Mouse (Mus musculus) hindbrain, embryonic 15.5 days (tissue): ENCODE data around the gene Tyk2. TPM values are rescaled to one million over a fixed set of nuclear protein-coding genes. Genes with fewer than 3 reads are reported as not detected.
A peak's percentile ranks its signal among the peaks of the same experiment; 100 is the strongest.

Experiments used
- ATAC-seq: fragments of 200-750 bp; cut with Nextera tagmentation; 2 replicates; pipeline ENCODE4 v1.8.0; 2017; ENCODE audit warnings: low read depth, moderate number of reproducible peaks, moderate TSS enrichment; ENCODE audit not compliant: low FRiP score
- H3K27ac ChIP-seq: fragments of 300-500 bp; sonication (generic); replicated peaks from 2 replicates; pipeline ENCODE4 v1.5.1; 2015; ENCODE audit warnings: mild to moderate bottlenecking, inconsistent platforms
- H3K27me3 ChIP-seq: fragments of 300-500 bp; sonication (generic); 2 replicates; pipeline ENCODE4 v1.6.1; 2015; ENCODE audit warnings: control low read depth, inconsistent platforms
- H3K36me3 ChIP-seq: fragments of 300-500 bp; sonication (generic); 2 replicates; pipeline ENCODE4 v1.6.1; 2015; ENCODE audit warnings: control low read depth, inconsistent platforms
- H3K4me1 ChIP-seq: fragments of 300-500 bp; sonication (generic); replicated peaks from 2 replicates; pipeline ENCODE4 v1.6.1; 2015; ENCODE audit warnings: control low read depth, inconsistent platforms
- H3K4me2 ChIP-seq: fragments of 300-500 bp; sonication (generic); 2 replicates; pipeline ENCODE4 v1.6.1; 2015; ENCODE audit warnings: moderate library complexity, mild to moderate bottlenecking, inconsistent platforms
- H3K4me3 ChIP-seq: fragments of 300-500 bp; sonication (generic); 2 replicates; pipeline ENCODE4 v1.5.1; 2015; ENCODE audit warnings: mild to moderate bottlenecking, inconsistent platforms
- H3K9ac ChIP-seq: fragments of 300-500 bp; sonication (generic); 2 replicates; pipeline ENCODE4 v1.6.1; 2015; ENCODE audit warnings: inconsistent platforms
- H3K9me3 ChIP-seq: fragments of 300-500 bp; sonication (generic); 2 replicates; pipeline ENCODE4 v1.6.1; 2016; ENCODE audit warnings: control low read depth, inconsistent platforms
- WGBS: fragments of 180-500 bp; shearing (Covaris S2); methylation state at CpG from one replicate; pipeline ENCODE4 v1.1.7; 2015; 5-methylcytosine and 5-hydroxymethylcytosine counted together
- polyA plus RNA-seq: library from polyadenylated mRNA; unstranded; fragments of >200 nt; fragmentation: Nextera tagmentation; extraction: Ambion mirVana; gene quantifications from 2 replicates; pipeline ENCODE4 v1.2.1, GENCODE M21; 2015

Gene Tyk2
- polyA plus RNA-seq: 11.3 and 11.7 TPM in 2 replicates

GRCm38 (mm10) chr9:21131059-21131956 is at the start of gene Tyk2:
TSS of gene Tyk2 (minus strand) at chr9:21131243.
- Histone ChIP-seq H3K4me3 (peak within 1 kb of the TSS; percentile 50), H3K4me1 (peaks cover 6% of the 10 kb centered on the region), H3K9me3 (no peaks in the 10 kb centered on the region), H3K4me2 (peak within 1 kb of the TSS; percentile 62), H3K9ac (peak within 1 kb of the TSS; percentile 43), H3K27me3 (no peaks in the 10 kb centered on the region), H3K27ac (peak within 1 kb of the TSS; percentile 78), H3K36me3 (peaks cover 4% of the 10 kb centered on the region; the same call in 1 of the 2 replicates)
- whole genome bisulfite sequencing: 7% methylated on average over 37 of the region's 37 CpGs
- peak; percentile 98 for ATAC-seq

GRCm38 (mm10) chr9:21180841-21181240 is 49.8 kb upstream of the Tyk2 start:
- H3K27ac ChIP-seq: no peak overlapping the region
- H3K36me3 ChIP-seq: no peaks in the 10 kb centered on the region
- H3K4me1 ChIP-seq: 0 out of 2 replicates have a peak, but pooled peaks cover 12% of the 10 kb centered on the region
- H3K27me3 ChIP-seq: peaks cover 35% of the 10 kb centered on the region
- no peaks in the 10 kb centered on the region for H3K9me3 ChIP-seq
- WGBS: 76% methylated on average over 1 of the region's 1 CpGs
- H3K9ac ChIP-seq: no peak overlapping the region
- no peak overlapping the region for H3K4me3 ChIP-seq
- ATAC-seq: no peak
- H3K4me2 ChIP-seq: no peak overlapping the region; the same call in 1 of the 2 replicates

- Histone ChIP-seq H3K27me3 (peaks cover 35% of the 10 kb centered on the region), H3K4me3 (no peak overlapping the region), H3K9me3 (no peaks in the 10 kb centered on the region), H3K27ac (no peak overlapping the region), H3K4me2 (no peak overlapping the region), H3K9ac (no peak overlapping the region), H3K4me1 (0 out of 2 replicates have a peak, but pooled peaks cover 12% of the 10 kb centered on the region), H3K36me3 (no peaks in the 10 kb centered on the region)
- no peak for ATAC-seq
- 71% methylated on average over 4 of the region's 4 CpGs for WGBS
Measured at GRCm38 (mm10) chr9:21180402-21180801, 49.4 kb upstream of the Tyk2 start.

- Histone ChIP-seq H3K9ac (no peak overlapping the region), H3K27ac (no peak overlapping the region), H3K4me1 (0 out of 2 replicates have a peak, but pooled peaks cover 3% of the 10 kb centered on the region), H3K36me3 (no peaks in the 10 kb centered on the region), H3K4me2 (no peak overlapping the region), H3K9me3 (no peaks in the 10 kb centered on the region), H3K4me3 (no peak overlapping the region), H3K27me3 (peaks cover 1% of the 10 kb centered on the region)
- no peak for ATAC-seq
- 81% methylated on average over 6 of the region's 6 CpGs for WGBS
Measured at GRCm38 (mm10) chr9:21172364-21172763, 41.3 kb upstream of the Tyk2 start.

- no peak for ATAC-seq
- 57% methylated on average over 1 of the region's 1 CpGs for WGBS
- H3K27me3 ChIP-seq: peaks cover 33% of the 10 kb centered on the region
- H3K9me3 ChIP-seq: no peaks in the 10 kb centered on the region
- no peaks in the 10 kb centered on the region for H3K36me3 ChIP-seq
- no peak overlapping the region for H3K4me2 ChIP-seq
- no peak overlapping the region for H3K27ac ChIP-seq
- H3K4me1 ChIP-seq: peaks cover 30% of the 10 kb centered on the region
- no peak overlapping the region for H3K4me3 ChIP-seq
- H3K9ac ChIP-seq: no peak overlapping the region
Measured at GRCm38 (mm10) chr9:21169157-21169556, 38.1 kb upstream of the Tyk2 start.

- Histone ChIP-seq H3K4me2 (peak overlapping the region; percentile 24), H3K9ac (no peak overlapping the region), H3K4me3 (peak overlapping the region; percentile 5; the same call in 1 of the 2 replicates), H3K36me3 (no peaks in the 10 kb centered on the region), H3K27ac (peak overlapping the region; percentile 48), H3K4me1 (peaks cover 33% of the 10 kb centered on the region), H3K27me3 (peaks cover 40% of the 10 kb centered on the region), H3K9me3 (no peaks in the 10 kb centered on the region)
- WGBS: 12% methylated on average over 30 of the region's 30 CpGs
- ATAC-seq: no peak
Measured at GRCm38 (mm10) chr9:21168161-21169123, 37.4 kb upstream of the Tyk2 start.

- peaks cover 44% of the 10 kb centered on the region for H3K27me3 ChIP-seq
- no peak overlapping the region for H3K4me3 ChIP-seq
- 67% methylated on average over 10 of the region's 10 CpGs for WGBS
- no peak overlapping the region for H3K9ac ChIP-seq
- H3K4me2 ChIP-seq: peak overlapping the region; percentile 24
- H3K9me3 ChIP-seq: no peaks in the 10 kb centered on the region
- no peak for ATAC-seq
- no peaks in the 10 kb centered on the region for H3K36me3 ChIP-seq
- H3K27ac ChIP-seq: peak overlapping the region; percentile 48
- H3K4me1 ChIP-seq: peaks cover 33% of the 10 kb centered on the region
Measured at GRCm38 (mm10) chr9:21167140-21168097, 36.4 kb upstream of the Tyk2 start.

- WGBS: 29% methylated on average over 3 of the region's 3 CpGs
- no peak overlapping the region for H3K27ac ChIP-seq
- H3K4me1 ChIP-seq: peaks cover 33% of the 10 kb centered on the region
- peak overlapping the region; percentile 49 for H3K4me3 ChIP-seq
- no peaks in the 10 kb centered on the region for H3K9me3 ChIP-seq
- peak overlapping the region; percentile 59 for H3K4me2 ChIP-seq
- ATAC-seq: no peak
- H3K27me3 ChIP-seq: peaks cover 46% of the 10 kb centered on the region
- no peaks in the 10 kb centered on the region for H3K36me3 ChIP-seq
- H3K9ac ChIP-seq: no peak overlapping the region
Measured at GRCm38 (mm10) chr9:21166516-21166915, 35.5 kb upstream of the Tyk2 start.

- Histone ChIP-seq H3K4me3 (peak overlapping the region; percentile 49), H3K9ac (peak overlapping the region; percentile 2; the same call in 1 of the 2 replicates), H3K27ac (no peak overlapping the region), H3K36me3 (no peaks in the 10 kb centered on the region), H3K4me1 (peaks cover 34% of the 10 kb centered on the region), H3K27me3 (peaks cover 46% of the 10 kb centered on the region), H3K4me2 (peak overlapping the region; percentile 59), H3K9me3 (no peaks in the 10 kb centered on the region)
- peak; percentile 2; the same call in 1 of the 2 replicates for ATAC-seq
- under 1% methylated on average over 46 of the region's 47 CpGs for WGBS
Measured at GRCm38 (mm10) chr9:21165952-21166451, 35.0 kb upstream of the Tyk2 start.

GRCm38 (mm10) chr9:21165041-21165951 is 34.3 kb upstream of the Tyk2 start, which contains the start of gene Pde4a:
TSS of gene Pde4a (plus strand) at chr9:21165714.
- Histone ChIP-seq H3K9ac (peak within 1 kb of the TSS; percentile 2; the same call in 1 of the 2 replicates), H3K36me3 (no peaks in the 10 kb centered on the region), H3K27me3 (peaks cover 51% of the 10 kb centered on the region), H3K9me3 (no peaks in the 10 kb centered on the region), H3K4me1 (peaks cover 36% of the 10 kb centered on the region), H3K27ac (no peak within 1 kb of the TSS), H3K4me3 (peak within 1 kb of the TSS; percentile 49), H3K4me2 (peak within 1 kb of the TSS; percentile 59)
- WGBS: under 1% methylated on average over 75 of the region's 86 CpGs
- peak; percentile 44 for ATAC-seq
